Comparison of ENCODE assay signal across 9 mouse cellular contexts in the genomic region with DNA sequence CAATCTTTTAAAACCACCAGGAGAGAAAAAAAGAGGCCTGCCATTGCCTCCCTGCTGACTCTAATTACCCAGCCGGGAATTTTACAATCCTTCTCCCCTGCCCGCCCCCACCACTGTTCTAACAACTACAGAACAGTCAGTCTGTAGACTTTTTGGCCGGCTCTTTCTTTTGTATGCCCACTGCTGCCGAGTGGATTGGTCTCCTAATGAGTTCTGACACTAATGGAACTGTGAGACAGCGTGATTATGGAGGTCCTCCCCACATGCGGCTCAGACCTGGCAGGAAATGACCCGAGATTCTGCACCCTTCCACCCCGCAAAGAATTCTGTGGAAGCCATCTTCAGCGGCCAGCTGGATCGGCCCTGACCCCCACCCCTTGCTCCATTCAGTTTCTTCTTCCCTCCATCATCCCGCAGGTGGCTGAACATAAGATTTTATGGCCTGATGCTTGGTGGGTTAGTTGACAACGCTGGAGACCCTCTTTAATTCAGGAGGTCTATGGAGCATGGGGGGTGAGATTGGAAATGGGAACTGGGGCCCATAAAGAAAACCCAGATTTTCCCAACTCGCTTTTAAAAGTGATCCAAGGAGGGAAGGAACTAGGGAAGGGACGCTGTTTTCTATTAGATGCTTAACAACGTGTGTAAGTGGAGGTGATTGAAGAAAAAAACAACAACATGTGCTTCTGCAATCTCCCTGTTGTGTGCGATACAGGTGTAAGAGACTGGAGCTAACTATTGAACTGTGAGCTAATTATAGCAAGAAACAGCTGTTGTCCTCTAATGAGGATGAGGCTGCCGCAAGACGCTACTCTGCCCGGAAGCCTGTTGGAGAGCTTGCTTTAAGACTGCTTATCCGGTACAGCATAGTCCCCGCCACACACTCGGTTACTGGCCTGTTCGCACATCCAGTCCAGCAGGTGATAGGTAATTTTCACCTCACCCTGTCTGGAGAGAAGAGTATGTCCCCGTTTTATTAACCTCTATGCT.
DNase-seq lines count a peak whose midpoint lies in the region; ATAC-seq lines count a peak whose summit lies in the region.
"Had no signal": no experiment of that assay in that cellular context is flagged by ENCODE, and none has a peak within 500 bp of the region (broad histone marks: within the 10 kb centered on the region; RNA-seq: fewer than 3 reads in every experiment).

No protein-coding gene starts in this region.

- peak overlapping the region; percentile 45 for H3K27ac ChIP-seq in hindbrain, embryonic 10.5 days
- no peak overlapping the region for H3K27ac ChIP-seq in midbrain, embryonic 10.5 days (replicated peaks)

- no peak overlapping the region for H3K4me3 ChIP-seq in hindbrain, embryonic 10.5 days
- H3K4me3 ChIP-seq in midbrain, embryonic 10.5 days, result no peak overlapping the region

- H3K36me3 ChIP-seq in hindbrain, embryonic 10.5 days, result no peaks in the 10 kb centered on the region
- no peaks in the 10 kb centered on the region for H3K36me3 ChIP-seq in midbrain, embryonic 10.5 days

- H3K4me1 ChIP-seq in hindbrain, embryonic 10.5 days (replicated peaks), result peaks cover 66% of the 10 kb centered on the region
- peaks cover 83% of the 10 kb centered on the region for H3K4me1 ChIP-seq in midbrain, embryonic 10.5 days

- H3K27me3 ChIP-seq in hindbrain, embryonic 10.5 days (ENCODE audit: insufficient read depth, poor library complexity, severe bottlenecking), result peaks cover 8% of the 10 kb centered on the region; the same call in 1 of the 2 replicates
- H3K27me3 ChIP-seq in midbrain, embryonic 10.5 days (ENCODE audit: low read depth, poor library complexity, severe bottlenecking), result peaks cover 75% of the 10 kb centered on the region; the same call in 1 of the 2 replicates

- WGBS in hindbrain, embryonic 10.5 days, result 62% methylated on average over 24 of the region's 24 CpGs
- WGBS in midbrain, embryonic 10.5 days, result 56% methylated on average over 24 of the region's 24 CpGs

- H3K9me3 ChIP-seq in hindbrain, embryonic 10.5 days, result no peaks in the 10 kb centered on the region
- H3K9me3 ChIP-seq in midbrain, embryonic 10.5 days (replicated peaks), result no peaks in the 10 kb centered on the region

- no peak for ATAC-seq in granulocyte monocyte progenitor cell, adult 5-6 weeks (replicated peaks; ENCODE audit: poor library complexity, severe bottlenecking)

- DNase-seq in Muller cell, postnatal 12 days (ENCODE audit: inconsistent ontology term), result peak; percentile 90
- peak; percentile 54 for DNase-seq in embryo, embryonic 11 days
- no peak for DNase-seq in hindbrain, embryonic 10.5 days (ENCODE audit: low spot score)
- peak; percentile 12 for DNase-seq in midbrain, embryonic 10.5 days (ENCODE audit: low spot score)
- no peak for DNase-seq in cerebellum, postnatal 14 days
- no peak for DNase-seq in spleen, adult 12 weeks (ENCODE audit: low spot score)
- DNase-seq: cerebellum, postnatal 25 days; lung, adult 2 months had no signal

Comparison
In these comparisons a context has a peak if more than half of its experiments do, and no peak if none do; other contexts are left out.
1. DNase-seq: peak in Muller cell, postnatal 12 days (single experiment), embryo, embryonic 11 days (single experiment) and midbrain, embryonic 10.5 days (single experiment); none in hindbrain, embryonic 10.5 days (single experiment), cerebellum, postnatal 14 days (0 of 2) and spleen, adult 12 weeks (single experiment).